Mouse (Mus musculus) 3134 (cell line): Measurements from ENCODE around the gene Rhox2a.
"Not testable (repeated sequence)": the region's sequence is repeated elsewhere in the genome, so short reads cannot be mapped to it uniquely, and the experiment has no call there.

Source experiments
- DNase-seq: peaks from one replicate; pipeline ENCODE4 v3.0.0-alpha.2; 2011; ENCODE audit warnings: low spot score; ENCODE audit not compliant: insufficient read length; ENCODE audit errors: extremely low read depth

Gene Rhox2a

GRCm38 (mm10) chrX:37244676-37245075, at the start of gene Rhox2a:
TSS of gene Rhox2a (plus strand) at chrX:37244976.
- not testable (repeated sequence) for DNase-seq

DNA sequence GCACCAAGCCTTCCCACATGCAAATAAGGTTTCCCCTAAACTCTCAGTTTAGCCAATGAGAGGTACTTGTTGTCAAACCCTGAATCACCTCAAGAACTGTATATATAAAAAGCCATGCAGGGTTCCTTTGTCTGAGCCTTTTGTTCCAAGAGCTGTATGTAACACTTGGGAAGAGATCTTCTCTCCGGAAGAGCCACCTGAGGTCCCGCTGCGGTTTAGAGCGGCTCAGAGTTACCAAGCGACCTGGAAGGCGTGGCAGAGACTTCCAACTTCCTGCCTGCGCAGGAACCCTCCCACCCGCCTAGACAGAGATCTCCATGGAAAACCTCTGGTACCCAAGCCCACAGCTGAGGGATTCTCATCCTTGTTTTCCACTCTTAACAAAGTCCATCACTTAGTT, 46.1 kb upstream of the Rhox2a start:
- no peak for DNase-seq

- no peak for DNase-seq
Measured at GRCm38 (mm10) chrX:37210941-37211340, 33.8 kb upstream of the Rhox2a start, which contains the start of gene Gm9. TSS of gene Gm9 (minus strand) at chrX:37211041.

GRCm38 (mm10) chrX:37222158-37222557, 22.6 kb upstream of the Rhox2a start, which contains the start of gene Rhox1:
TSS of gene Rhox1 (minus strand) at chrX:37222258.
- DNase-seq, result not testable (repeated sequence)

DNA sequence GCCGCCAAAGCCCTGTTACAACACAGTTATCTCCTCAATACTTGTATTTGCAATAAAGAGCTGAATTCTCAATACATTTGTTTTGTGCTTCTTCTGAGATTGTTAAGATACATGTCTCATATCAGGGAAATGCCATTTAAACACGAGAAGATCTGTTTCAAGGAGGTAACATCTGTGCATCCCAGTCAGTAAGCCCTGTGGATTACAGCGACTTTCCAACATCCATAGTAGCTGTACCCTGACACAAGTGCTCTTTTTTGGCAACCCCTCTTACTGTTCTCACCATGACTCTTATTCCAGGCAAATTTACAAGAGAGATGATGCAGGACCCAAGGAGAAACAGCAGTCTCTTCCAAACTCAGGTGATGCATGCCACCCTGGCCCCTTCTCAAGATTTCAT, 4.8 kb downstream of the Rhox2a start, which contains the start of gene Rhox3a:
Gene Rhox3a (plus strand): TSS at position 301 of the 400 bp plus-strand sequence.
- DNase-seq, result not testable (repeated sequence)

DNA sequence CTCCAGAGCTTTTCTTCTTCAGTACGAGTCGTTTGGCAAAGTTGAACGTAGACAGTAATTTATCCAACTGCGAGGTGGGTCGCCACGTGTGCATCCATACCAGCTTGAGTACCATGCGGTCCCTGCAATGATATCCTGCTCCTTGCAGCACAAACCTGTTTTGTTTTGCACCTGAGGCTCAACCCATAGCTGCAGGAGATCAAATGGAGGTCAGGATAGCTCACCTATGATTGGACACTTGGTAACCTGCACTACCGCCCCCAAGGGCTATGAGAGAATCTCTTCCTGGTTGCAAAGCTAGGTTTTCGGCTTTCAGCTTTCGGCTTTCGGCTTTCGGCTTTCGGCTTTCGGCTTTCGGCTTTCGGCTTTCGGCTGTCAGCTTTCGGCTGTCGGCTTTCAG, 20.3 kb downstream of the Rhox2a start, which contains the start of gene Rhox4a:
Gene Rhox4a (plus strand): TSS at position 301 of the 400 bp plus-strand sequence.
- not testable (repeated sequence) for DNase-seq
